Mouse (Mus musculus) spleen, adult 2 months (tissue): ENCODE results near the gene Oxsr1.

ENCODE experiments used
- CTCF ChIP-seq: fragments of 200-500 bp; IDR thresholded peaks from 2 replicates; pipeline ENCODE4 v1.5.1; 2011; ENCODE audit warnings: mild to moderate bottlenecking, inconsistent platforms; ENCODE audit not compliant: insufficient read depth, insufficient read length, insufficient replicate concordance; ENCODE audit errors: extremely low read depth
- POLR2A ChIP-seq: fragments of 200-500 bp; IDR thresholded peaks from 2 replicates; pipeline ENCODE4 v1.6.1; 2011; ENCODE audit warnings: low read depth, low read length, inconsistent platforms

GRCm38 (mm10) chr9:119205756-119206155, 116.5 kb downstream of the Oxsr1 start:
- TF ChIP-seq CTCF (no peak), POLR2A (no peak)
